Comparison of ENCODE assay signal across 22 mouse cellular contexts in the genomic region with DNA sequence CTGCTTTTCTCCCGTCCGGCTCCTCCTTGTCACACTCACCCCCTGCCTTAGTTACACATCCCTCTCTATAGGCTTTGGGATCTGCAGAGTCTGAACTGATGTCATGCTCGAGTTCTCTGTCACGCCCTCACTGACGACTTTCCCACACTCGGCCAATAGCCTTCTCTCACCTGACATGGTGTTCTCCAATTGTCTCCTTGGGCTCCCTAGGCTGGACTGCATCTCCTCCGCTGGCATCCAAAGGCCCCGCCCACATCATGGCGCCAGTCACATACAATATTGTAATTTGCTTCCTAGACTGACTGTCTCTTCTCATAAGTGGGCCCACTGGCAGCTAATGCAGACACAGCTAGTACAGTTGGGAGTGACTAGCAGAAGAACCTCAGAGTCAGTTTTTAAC.
"Had no signal": no experiment of that assay in that cellular context is flagged by ENCODE, and none has a peak within 500 bp of the region (broad histone marks: within the 10 kb centered on the region; RNA-seq: fewer than 3 reads in every experiment).

No protein-coding gene starts in this region.

- H3K9me3 ChIP-seq: limb, embryonic 10.5 days; limb, embryonic 13.5 days; liver, embryonic 12.5 days; liver, embryonic 15.5 days; lung, embryonic 15.5 days; midbrain, embryonic 10.5 days; midbrain, embryonic 13.5 days; neural tube, embryonic 13.5 days had no signal

- H3K4me2 ChIP-seq: limb, embryonic 13.5 days; liver, embryonic 12.5 days; liver, embryonic 15.5 days; lung, embryonic 15.5 days; midbrain, embryonic 13.5 days; neural tube, embryonic 13.5 days had no signal

- H3K27me3 ChIP-seq: liver, embryonic 12.5 days; liver, embryonic 15.5 days; lung, embryonic 15.5 days; neural tube, embryonic 13.5 days had no signal

- H3K4me3 ChIP-seq: layer of hippocampus, adult 2 months; limb, embryonic 10.5 days; limb, embryonic 13.5 days; liver, embryonic 12.5 days; liver, embryonic 15.5 days; lung, embryonic 15.5 days; midbrain, embryonic 10.5 days; midbrain, embryonic 13.5 days; myocyte; neural tube, embryonic 13.5 days had no signal

- H3K36me3 ChIP-seq: limb, embryonic 10.5 days; limb, embryonic 13.5 days; liver, embryonic 12.5 days; liver, embryonic 15.5 days; lung, embryonic 15.5 days; midbrain, embryonic 10.5 days; midbrain, embryonic 13.5 days; neural tube, embryonic 13.5 days had no signal

- ATAC-seq: intestine, postnatal 0 days; liver, embryonic 12.5 days; midbrain, embryonic 13.5 days; midbrain, embryonic 16.5 days had no signal

- DNase-seq: kidney, adult 2 months; kidney, postnatal 14 days; layer of hippocampus, adult 9-11 months; liver; lung, adult 18-20 months; lung, postnatal 10 days; lung, postnatal 36 days; thymus, adult 2 months; thymus, postnatal 14 days had no signal

- H3K27ac ChIP-seq: layer of hippocampus, adult 2 months; limb, embryonic 13.5 days; liver, embryonic 12.5 days; liver, embryonic 15.5 days; lung, embryonic 15.5 days; midbrain, embryonic 10.5 days; midbrain, embryonic 13.5 days; neural tube, embryonic 13.5 days; stomach, postnatal 0 days had no signal

- H3K4me1 ChIP-seq: liver, embryonic 15.5 days had no signal

- H3K9ac ChIP-seq: limb, embryonic 13.5 days; liver, embryonic 12.5 days; liver, embryonic 15.5 days; lung, embryonic 15.5 days; midbrain, embryonic 13.5 days; neural tube, embryonic 13.5 days had no signal
